Mouse (Mus musculus): ENCODE results near the gene Dcxr. TPM values are rescaled to one million over a fixed set of nuclear protein-coding genes. Genes with fewer than 3 reads are reported as not detected.
"Not testable (repeated sequence)": the region's sequence is repeated elsewhere in the genome, so short reads cannot be mapped to it uniquely, and the experiment has no call there.

Dcxr gene
- total RNA-seq, 2 experiments from 2014 or later: 6.2 to 12.7 TPM

DNA sequence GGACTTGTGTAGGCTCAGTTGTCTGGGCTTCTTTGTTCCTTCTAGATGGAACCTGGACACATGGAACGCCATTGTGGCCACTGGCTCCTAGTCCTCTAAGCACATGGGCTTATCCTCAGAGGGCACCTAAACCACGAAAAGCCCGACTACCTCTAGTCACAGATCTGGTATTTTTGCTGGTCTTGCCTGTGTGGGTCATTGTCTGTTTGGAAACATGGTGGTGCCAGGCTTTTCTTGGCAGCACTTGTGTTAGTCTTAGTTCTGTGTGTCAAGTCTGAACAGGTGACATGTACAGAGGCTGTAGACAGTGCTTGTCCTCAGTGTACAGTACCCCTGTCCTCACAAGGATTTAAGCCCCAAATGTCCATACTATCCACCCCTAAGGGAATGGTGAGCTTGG lies 43.5 kb downstream of the Dcxr start:
- no peak for ATAC-seq (replicated peaks; ENCODE audit: low FRiP score, low TSS enrichment, poor library complexity, severe bottlenecking)

DNA sequence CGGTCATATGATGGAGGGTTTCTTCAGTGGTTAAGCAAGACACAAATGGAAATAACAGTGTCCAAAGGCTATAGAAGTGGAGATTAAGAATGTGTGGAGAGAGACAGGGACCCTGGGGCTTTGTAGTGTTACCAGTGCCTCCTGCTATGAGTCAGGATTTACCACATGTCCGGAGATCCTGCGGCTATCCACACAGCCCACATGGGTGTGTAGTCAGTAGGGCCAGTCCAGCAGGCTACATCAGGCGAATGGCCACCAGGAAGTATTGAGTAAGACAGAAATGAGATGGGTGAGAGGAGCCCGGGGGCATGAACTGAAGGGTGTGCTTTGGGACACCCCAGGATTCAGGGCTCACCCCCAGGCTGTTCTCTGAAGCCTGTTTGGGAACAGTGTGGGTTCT lies 44.4 kb downstream of the Dcxr start:
- no peak for ATAC-seq (replicated peaks; ENCODE audit: low FRiP score, low TSS enrichment, poor library complexity, severe bottlenecking)

DNA sequence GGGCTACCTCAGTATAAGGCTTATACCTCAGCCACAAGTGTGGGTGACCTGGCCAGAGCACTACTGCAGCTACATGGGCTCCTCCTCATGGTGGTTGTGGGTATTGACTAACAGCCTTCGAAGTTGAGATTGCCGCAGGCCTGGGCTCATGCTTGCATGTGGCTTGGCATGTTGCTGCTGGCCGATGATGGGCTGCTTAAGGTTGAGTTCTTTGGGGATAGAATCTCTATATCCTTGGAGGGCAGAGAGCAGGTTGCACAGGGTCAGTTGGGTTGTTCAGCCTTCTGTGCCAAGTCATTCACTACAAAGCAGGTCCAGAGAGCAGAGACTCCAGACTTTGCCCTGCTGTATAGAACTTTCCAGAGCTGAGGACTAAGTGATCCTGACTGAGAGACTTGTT lies 47.2 kb downstream of the Dcxr start:
- peak; percentile 80 for ATAC-seq (replicated peaks; ENCODE audit: low FRiP score, low TSS enrichment, poor library complexity, severe bottlenecking)

DNA sequence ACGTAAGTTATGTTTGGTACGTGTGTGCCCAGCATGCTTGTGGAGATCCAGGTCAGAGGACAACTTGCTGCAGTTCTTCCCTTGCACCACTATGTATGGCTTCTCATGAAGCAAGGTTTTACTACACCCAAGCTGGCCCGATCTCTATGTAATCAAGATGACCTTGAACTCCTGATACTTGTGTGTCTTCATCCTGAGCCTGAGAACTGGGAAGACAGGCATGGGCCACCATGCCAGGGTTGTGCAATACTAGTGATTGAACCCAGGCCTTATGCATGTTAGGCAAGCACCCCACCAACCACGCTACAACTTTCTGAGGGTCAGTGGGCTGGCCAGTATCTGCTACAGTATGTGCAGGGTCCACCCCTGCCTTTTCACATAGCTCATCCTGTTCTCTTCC lies 50.1 kb downstream of the Dcxr start:
- no peak for ATAC-seq (replicated peaks; ENCODE audit: low FRiP score, low TSS enrichment, poor library complexity, severe bottlenecking)

DNA sequence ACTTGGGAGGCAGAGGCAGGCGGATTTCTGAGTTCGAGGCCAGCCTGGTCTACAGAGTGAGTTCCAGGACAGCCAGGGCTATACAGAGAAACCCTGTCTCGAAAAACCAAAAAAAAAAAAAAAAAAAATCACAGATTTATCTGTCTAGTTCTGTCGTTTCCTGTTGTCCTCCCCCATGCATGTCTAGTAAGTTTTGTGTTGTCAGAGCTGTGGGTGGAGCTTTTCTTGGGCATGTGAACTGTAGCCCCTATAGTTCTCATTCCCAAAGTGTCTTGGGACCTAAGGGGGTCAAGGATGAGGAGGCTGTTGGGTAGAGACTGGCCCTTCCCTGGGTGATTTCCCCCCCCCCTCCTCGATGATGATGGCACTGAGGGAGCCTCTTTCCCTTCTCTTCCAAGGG lies 51.2 kb downstream of the Dcxr start:
- ATAC-seq (replicated peaks; ENCODE audit: low FRiP score, low TSS enrichment, poor library complexity, severe bottlenecking): not testable (repeated sequence)

Other genes starting within 250 kb of the Dcxr start
- gene Mrpl12, start 242.7 kb downstream of the Dcxr start, total RNA-seq (2014; fragmentation: Nextera tagmentation): 165 and 221 TPM in 2 replicates
- 151 and 192 TPM in 2 replicates for gene Mrpl12, start 242.7 kb downstream of the Dcxr start, total RNA-seq (2017)
- gene Slc25a10, start 235.4 kb downstream of the Dcxr start, total RNA-seq (2014; fragmentation: Nextera tagmentation): 16.9 and 27.2 TPM in 2 replicates
- gene Slc25a10, start 235.4 kb downstream of the Dcxr start, total RNA-seq (2017): 17.6 and 18.8 TPM in 2 replicates
- not detected in 2 replicates for gene Gcgr, start 196.6 kb downstream of the Dcxr start, total RNA-seq (2014; fragmentation: Nextera tagmentation)
- gene Gcgr, start 196.6 kb downstream of the Dcxr start, total RNA-seq (2017): not detected in 2 replicates
- gene Mcrip1, start 177.6 kb downstream of the Dcxr start, total RNA-seq (2014; fragmentation: Nextera tagmentation): 60.4 and 62.7 TPM in 2 replicates
- gene Mcrip1, start 177.6 kb downstream of the Dcxr start, total RNA-seq (2017): 18.5 and 18.8 TPM in 2 replicates
- gene Ppp1r27, start 176.1 kb downstream of the Dcxr start, total RNA-seq (2014; fragmentation: Nextera tagmentation): not detected in 2 replicates
- not detected in 2 replicates for gene Ppp1r27, start 176.1 kb downstream of the Dcxr start, total RNA-seq (2017)
- 236 and 270 TPM in 2 replicates for gene P4hb, start 154.0 kb downstream of the Dcxr start, total RNA-seq (2014; fragmentation: Nextera tagmentation)
- 334 and 373 TPM in 2 replicates for gene P4hb, start 154.0 kb downstream of the Dcxr start, total RNA-seq (2017)
- gene Arhgdia, start 145.7 kb downstream of the Dcxr start, total RNA-seq (2014; fragmentation: Nextera tagmentation): 248 and 334 TPM in 2 replicates
- 96.3 and 154 TPM in 2 replicates for gene Arhgdia, start 145.7 kb downstream of the Dcxr start, total RNA-seq (2017)
- gene Alyref, start 128.9 kb downstream of the Dcxr start, total RNA-seq (2014; fragmentation: Nextera tagmentation): 157 and 232 TPM in 2 replicates
- 208 and 278 TPM in 2 replicates for gene Alyref, start 128.9 kb downstream of the Dcxr start, total RNA-seq (2017)
- gene Anapc11, start 128.9 kb downstream of the Dcxr start, total RNA-seq (2014; fragmentation: Nextera tagmentation): 84.0 and 110 TPM in 2 replicates
- 21.9 and 27.6 TPM in 2 replicates for gene Anapc11, start 128.9 kb downstream of the Dcxr start, total RNA-seq (2017)
- gene Npb, start 118.8 kb downstream of the Dcxr start, total RNA-seq (2014; fragmentation: Nextera tagmentation): 3.3 TPM in 1 of 2 replicates, not detected in the other
- gene Npb, start 118.8 kb downstream of the Dcxr start, total RNA-seq (2017): not detected in 2 replicates
- gene Pcyt2, start 109.3 kb downstream of the Dcxr start, total RNA-seq (2014; fragmentation: Nextera tagmentation): 74.6 and 87.3 TPM in 2 replicates
- gene Pcyt2, start 109.3 kb downstream of the Dcxr start, total RNA-seq (2017): 28.5 and 29.6 TPM in 2 replicates
- 62.8 and 79.3 TPM in 2 replicates for gene Sirt7, start 102.0 kb downstream of the Dcxr start, total RNA-seq (2014; fragmentation: Nextera tagmentation)
- gene Sirt7, start 102.0 kb downstream of the Dcxr start, total RNA-seq (2017): 39.8 and 48.3 TPM in 2 replicates
- gene Mafg, start 93.7 kb downstream of the Dcxr start, total RNA-seq (2014; fragmentation: Nextera tagmentation): 26.0 and 31.6 TPM in 2 replicates
- 11.7 and 12.2 TPM in 2 replicates for gene Mafg, start 93.7 kb downstream of the Dcxr start, total RNA-seq (2017)
- gene Pycr1, start 83.5 kb downstream of the Dcxr start, total RNA-seq (2014; fragmentation: Nextera tagmentation): 0.13 and 1.1 TPM in 2 replicates
- 1.5 TPM in 1 of 2 replicates, not detected in the other for gene Pycr1, start 83.5 kb downstream of the Dcxr start, total RNA-seq (2017)
- 6.3 TPM in 1 of 2 replicates, not detected in the other for gene Myadml2, start 79.1 kb downstream of the Dcxr start, total RNA-seq (2014; fragmentation: Nextera tagmentation)
- not detected in 2 replicates for gene Myadml2, start 79.1 kb downstream of the Dcxr start, total RNA-seq (2017)
- not detected in 2 replicates for gene Notum, start 66.1 kb downstream of the Dcxr start, total RNA-seq (2014; fragmentation: Nextera tagmentation)
- not detected in 2 replicates for gene Notum, start 66.1 kb downstream of the Dcxr start, total RNA-seq (2017)
- gene Aspscr1, start 54.3 kb downstream of the Dcxr start, total RNA-seq (2014; fragmentation: Nextera tagmentation): 79.5 and 108 TPM in 2 replicates
- 15.5 and 52.7 TPM in 2 replicates for gene Aspscr1, start 54.3 kb downstream of the Dcxr start, total RNA-seq (2017)
- 132 and 157 TPM in 2 replicates for gene Cenpx, start 13.5 kb downstream of the Dcxr start, total RNA-seq (2014; fragmentation: Nextera tagmentation)
- gene Cenpx, start 13.5 kb downstream of the Dcxr start, total RNA-seq (2017): 95.0 and 99.4 TPM in 2 replicates
- gene Lrrc45, start 13.4 kb downstream of the Dcxr start, total RNA-seq (2014; fragmentation: Nextera tagmentation): 25.3 and 34.4 TPM in 2 replicates
- gene Lrrc45, start 13.4 kb downstream of the Dcxr start, total RNA-seq (2017): 37.0 and 38.1 TPM in 2 replicates
- gene Rac3, start 5.8 kb downstream of the Dcxr start, total RNA-seq (2014; fragmentation: Nextera tagmentation): 1.6 and 2.9 TPM in 2 replicates
- not detected in 2 replicates for gene Rac3, start 5.8 kb downstream of the Dcxr start, total RNA-seq (2017)
- gene Cbr2, start 4.8 kb upstream of the Dcxr start, total RNA-seq (2014; fragmentation: Nextera tagmentation): not detected in 2 replicates
- not detected in 2 replicates for gene Cbr2, start 4.8 kb upstream of the Dcxr start, total RNA-seq (2017)
- 2.5 and 12.0 TPM in 2 replicates for gene Hmga1b, start 35.5 kb upstream of the Dcxr start, total RNA-seq (2014; fragmentation: Nextera tagmentation)
- 8.7 and 10.9 TPM in 2 replicates for gene Hmga1b, start 35.5 kb upstream of the Dcxr start, total RNA-seq (2017)
- gene Rfng, start 56.9 kb upstream of the Dcxr start, total RNA-seq (2014; fragmentation: Nextera tagmentation): 43.1 and 47.2 TPM in 2 replicates
- gene Rfng, start 56.9 kb upstream of the Dcxr start, total RNA-seq (2017): 4.8 and 9.5 TPM in 2 replicates
- 107 TPM in 2 replicates for gene Gps1, start 57.0 kb upstream of the Dcxr start, total RNA-seq (2014; fragmentation: Nextera tagmentation)
- gene Gps1, start 57.0 kb upstream of the Dcxr start, total RNA-seq (2017): 103 and 119 TPM in 2 replicates
- 150 TPM in 2 replicates for gene Dus1l, start 69.1 kb upstream of the Dcxr start, total RNA-seq (2014; fragmentation: Nextera tagmentation)
- gene Dus1l, start 69.1 kb upstream of the Dcxr start, total RNA-seq (2017): 68.4 and 87.6 TPM in 2 replicates
- 92.0 and 92.3 TPM in 2 replicates for gene Fasn, start 97.3 kb upstream of the Dcxr start, total RNA-seq (2014; fragmentation: Nextera tagmentation)
- gene Fasn, start 97.3 kb upstream of the Dcxr start, total RNA-seq (2017): 27.2 and 34.0 TPM in 2 replicates
- 9.0 and 14.0 TPM in 2 replicates for gene Ccdc57, start 205.6 kb upstream of the Dcxr start, total RNA-seq (2014; fragmentation: Nextera tagmentation)
- gene Ccdc57, start 205.6 kb upstream of the Dcxr start, total RNA-seq (2017): 6.4 and 6.8 TPM in 2 replicates
- 0.15 and 1.9 TPM in 2 replicates for gene Slc16a3, start 221.2 kb upstream of the Dcxr start, total RNA-seq (2014; fragmentation: Nextera tagmentation)
- gene Slc16a3, start 221.2 kb upstream of the Dcxr start, total RNA-seq (2017): 2.1 and 3.2 TPM in 2 replicates